Mouse (Mus musculus): ENCODE data around the gene Emp3.
"Not testable (repeated sequence)": the region's sequence is repeated elsewhere in the genome, so short reads cannot be mapped to it uniquely, and the experiment has no call there.

The Emp3 gene

DNA sequence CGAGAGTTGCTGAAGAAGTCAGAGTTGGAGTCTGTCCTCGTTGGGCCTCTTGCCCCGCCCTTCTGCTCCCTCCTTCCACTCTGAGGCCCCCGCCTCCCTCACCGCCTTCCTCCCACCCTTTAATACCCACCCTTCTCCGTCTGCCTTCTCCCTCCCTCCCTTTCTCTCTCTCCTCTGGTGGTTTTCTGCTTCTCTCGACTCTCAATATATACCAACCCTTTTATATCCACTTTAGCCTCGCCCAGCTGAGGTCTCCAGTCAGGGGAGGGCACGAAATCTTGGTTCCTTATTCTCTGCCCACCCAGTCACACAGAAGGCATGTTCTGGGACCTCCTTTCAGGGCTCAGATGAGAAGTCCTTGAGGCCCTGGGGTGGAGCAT, at the start of gene Emp3:
Gene Emp3, minus strand, starts transcription at position 163 of the 380 bp plus-strand sequence.
- DNase-seq (ENCODE audit: low spot score): no peak

DNA sequence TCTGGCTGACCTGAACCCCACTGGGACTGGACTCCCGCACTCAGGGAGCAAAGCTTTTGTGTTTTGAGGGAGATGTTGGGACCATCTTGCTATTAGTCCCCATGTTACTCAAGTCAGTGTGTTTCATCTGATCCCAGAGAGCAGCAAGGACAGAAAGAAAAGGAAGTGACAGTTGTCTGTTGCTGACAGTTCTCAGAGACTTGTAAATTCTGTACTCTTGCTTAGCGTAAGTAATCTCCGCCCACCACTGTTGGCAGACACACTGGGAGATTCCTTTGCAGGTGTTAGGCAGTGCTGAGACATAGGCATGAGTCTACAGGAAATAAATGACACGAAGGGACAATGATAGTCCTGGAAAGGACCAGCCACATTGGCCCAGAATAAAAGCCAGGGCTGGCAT, 35.4 kb upstream of the Emp3 start:
- DNase-seq (ENCODE audit: low spot score): no peak

DNA sequence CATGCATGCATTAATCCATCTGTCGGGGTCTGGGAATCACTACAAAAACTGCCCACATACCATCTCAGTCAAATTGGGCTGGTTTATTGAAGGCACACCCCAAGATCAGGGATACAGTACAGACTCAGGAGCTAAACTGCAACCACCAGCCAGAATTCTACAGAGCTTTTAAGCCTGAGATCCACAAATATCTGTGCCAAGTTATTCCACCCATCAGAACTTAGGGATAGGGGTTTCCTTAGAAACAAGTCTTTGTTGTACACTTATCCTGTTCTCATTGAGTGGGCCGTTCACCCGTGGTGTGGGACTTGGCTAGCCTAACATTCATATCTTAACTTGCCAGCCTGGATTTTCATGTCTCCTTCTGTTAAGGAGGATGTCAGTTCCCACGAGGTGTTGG, 27.9 kb upstream of the Emp3 start:
- DNase-seq (ENCODE audit: low spot score): no peak

DNA sequence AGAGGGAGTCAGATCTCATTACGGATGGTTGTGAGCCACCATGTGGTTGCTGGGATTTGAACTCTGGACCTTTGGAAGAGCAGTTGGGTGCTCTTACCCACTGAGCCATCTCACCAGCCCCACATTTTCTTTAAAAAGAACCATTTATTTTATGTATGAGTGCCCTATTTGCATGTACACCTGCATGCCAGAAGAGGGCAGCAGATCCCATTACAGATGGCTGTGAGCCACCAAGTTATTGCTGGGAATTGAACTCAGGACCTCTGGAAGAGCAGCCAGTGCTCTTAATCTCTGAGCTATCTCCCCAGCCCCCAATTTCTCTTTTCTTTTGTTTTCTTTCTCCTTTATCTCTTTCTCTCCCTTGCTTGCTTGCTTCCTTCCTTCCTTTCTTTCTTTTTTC, 22.1 kb upstream of the Emp3 start:
- not testable (repeated sequence) for DNase-seq (ENCODE audit: low spot score)

DNA sequence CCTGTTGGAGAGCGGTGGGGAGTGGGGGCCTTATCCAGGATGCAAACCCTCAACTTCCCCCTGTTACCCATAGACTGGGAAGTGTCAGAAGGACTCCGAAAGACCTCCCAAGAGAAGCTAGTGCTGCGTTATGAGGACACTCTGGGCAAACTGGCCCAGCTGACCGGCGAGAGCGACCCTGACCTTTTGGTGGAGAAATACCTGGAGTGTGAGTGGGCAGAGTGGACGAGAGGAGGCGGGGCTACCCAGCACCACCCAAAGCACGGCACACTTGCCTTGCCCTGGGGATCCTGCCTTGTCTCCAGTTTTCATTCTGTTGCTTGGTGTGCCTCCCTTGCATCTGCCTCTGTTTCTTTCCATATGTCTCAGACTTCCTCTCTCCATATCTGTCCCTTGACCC, 20.8 kb upstream of the Emp3 start:
- DNase-seq (ENCODE audit: low spot score): no peak

DNA sequence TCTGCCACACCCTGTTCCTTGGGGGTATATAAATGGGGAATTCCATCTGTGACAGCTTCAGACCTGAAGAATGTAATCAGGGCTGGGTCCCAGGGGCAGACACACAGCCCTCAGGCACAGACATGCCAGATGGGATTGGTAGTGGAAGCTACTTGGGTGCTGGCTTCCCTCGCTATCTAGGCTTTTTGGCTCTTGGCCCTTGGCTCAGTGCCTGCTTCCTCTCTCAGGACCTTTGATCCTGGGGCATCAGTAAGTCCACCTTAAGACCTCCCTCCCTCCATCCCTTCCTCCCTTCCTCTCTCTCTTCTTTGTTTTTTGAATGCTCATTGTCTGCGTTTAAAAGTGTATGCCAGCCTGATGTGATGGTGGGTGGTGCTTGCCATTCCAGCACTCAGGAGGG, 18.6 kb upstream of the Emp3 start:
- no peak for DNase-seq (ENCODE audit: low spot score)

DNA sequence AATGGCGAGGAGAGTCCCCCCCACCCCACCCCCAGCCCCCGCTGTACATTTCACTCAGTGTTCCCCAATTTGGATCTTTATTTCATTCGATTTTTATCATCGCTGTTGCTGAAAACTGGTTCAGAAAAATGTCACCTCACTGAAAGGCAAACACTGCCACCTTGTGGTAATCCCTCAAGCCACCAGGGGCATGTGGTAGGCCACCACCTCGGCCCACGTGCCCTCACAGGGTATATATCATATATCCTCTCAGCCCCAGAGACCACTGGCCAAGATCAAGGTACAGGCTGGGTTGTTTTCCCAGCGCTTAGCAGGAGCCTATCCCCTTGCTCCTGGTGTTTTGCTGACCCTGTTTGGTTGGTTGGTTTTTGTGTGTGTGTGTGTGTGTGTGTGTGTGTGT, 13.9 kb upstream of the Emp3 start:
- no peak for DNase-seq (ENCODE audit: low spot score)

DNA sequence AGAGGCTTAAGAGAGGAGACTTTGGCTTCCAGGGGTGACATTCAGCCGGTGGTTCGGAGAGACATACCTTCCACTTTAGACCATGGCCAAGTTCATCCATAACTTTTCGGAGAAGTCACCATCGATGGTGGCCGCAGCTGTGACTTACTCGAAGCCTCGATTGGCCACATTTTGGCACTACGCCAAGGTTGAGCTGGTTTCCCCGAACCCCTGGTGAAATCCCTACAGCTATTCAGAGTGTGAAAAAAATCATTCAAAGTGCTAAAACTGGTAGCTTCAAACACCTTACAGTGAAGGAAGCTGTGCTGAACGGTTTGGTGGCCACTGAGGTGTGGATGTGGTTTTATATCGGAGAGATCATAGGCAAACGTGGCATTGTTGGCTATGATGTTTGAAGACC, 12.6 kb upstream of the Emp3 start:
- not testable (repeated sequence) for DNase-seq (ENCODE audit: low spot score)

DNA sequence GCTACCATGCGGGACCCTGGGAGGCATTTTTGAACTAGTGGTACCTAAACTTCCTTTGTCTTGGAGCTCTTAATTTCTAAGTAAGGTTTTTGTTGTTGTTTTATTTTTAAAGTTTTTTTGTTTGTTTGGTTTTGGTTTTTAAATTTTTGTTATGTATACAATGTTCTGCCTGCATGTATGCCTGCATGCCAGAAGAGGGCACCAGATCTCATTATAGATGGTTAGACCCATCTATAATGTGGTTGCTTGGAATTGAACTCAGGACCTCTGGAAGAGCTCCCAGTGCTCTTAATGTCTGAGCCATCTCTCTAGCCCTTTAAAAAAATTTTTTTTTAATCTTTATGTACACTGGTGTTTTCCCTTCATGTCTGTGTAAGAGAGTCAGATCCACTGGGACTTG, 8.5 kb upstream of the Emp3 start:
- DNase-seq (ENCODE audit: low spot score): no peak

DNA sequence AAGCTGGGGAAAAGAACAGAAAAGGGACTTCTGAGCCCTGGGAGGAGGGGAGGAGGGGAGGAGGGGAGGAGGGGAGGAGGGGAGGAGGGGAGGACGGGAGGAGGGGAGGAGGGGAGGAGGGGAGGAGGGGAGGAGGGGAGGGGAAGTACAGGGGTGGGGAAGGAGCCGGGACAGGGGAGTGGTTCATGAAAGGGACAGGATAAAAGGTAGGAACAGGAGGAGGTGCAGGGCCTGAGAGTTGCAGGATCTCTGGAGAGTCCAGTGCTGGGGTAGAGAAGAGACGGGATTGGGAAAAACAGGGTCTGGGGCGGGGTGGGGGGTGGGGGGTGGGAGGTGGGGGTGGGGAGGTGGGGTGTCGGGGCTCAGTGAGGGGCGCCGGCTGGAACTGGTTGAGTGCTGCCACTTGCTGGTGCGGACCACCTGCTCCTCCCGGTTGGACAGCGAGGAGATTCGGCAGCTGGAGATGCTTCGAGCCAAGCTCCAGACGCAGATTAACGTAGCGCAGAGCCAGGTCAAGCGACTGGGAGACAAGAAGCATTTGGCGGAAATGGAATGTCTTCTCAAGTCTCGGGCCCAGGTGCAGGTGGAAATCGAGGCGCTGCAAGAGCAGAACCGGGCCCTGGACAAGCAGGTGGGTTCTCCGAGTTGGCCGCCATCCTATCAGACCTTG, 7.6 kb upstream of the Emp3 start:
- no peak for DNase-seq (ENCODE audit: low spot score)

DNA sequence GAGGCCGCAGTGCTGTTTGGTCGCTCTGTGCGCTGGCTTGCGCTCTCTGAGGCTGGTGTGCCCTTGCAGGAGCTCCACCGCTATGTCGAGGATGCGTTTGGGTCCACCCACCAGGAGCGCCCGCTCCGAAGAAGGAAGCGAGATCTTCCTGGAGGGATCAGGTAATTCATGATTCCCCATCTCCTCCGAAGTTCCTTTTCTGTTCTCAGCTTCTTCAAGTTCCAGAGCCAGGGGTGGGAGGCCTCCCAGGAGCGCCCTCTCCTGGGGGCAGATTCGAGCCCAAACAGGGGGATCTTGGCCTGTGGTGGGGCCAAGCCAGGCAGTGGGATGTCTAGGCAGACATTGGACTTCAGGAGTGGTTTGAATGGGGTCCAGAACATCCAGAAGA, 3.2 kb upstream of the Emp3 start:
- no peak for DNase-seq (ENCODE audit: low spot score)

DNA sequence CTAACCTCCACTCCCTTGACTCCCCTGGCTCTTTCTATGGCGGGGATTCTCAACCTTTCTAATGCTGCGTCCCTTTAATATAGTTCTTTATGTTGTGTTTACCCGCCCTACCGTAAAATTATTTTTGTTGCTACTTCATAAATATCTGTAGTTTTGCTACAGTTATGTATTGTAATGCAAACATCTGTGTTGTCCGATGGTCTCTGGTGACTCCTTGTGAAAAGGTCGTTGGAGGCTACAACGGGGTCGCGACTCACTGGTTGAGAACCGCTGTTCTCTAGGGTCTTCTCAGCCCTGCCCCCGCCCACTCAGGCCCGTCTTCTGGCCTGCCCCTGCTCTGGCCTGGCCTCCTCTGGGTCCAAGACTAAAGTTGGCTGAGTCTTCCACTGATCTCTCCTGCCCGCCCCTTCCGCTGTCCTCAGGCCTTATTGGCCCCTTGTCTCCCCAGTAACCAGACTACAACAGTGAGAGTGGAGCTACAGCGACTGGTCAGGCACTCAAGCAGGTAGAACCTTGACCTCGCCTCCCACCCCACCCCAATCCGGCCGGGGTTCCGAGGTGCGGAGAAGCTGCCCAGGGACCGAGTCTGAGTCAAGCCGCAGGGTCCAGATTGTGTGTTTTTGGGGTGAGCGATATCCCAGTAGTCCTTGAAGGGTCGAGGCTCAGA, 2.7 kb upstream of the Emp3 start, which contains the start of gene Ccdc114:
Gene Ccdc114, plus strand, starts transcription at position 311 of the 667 bp plus-strand sequence.
- peak; percentile 34 for DNase-seq (ENCODE audit: low spot score)

DNA sequence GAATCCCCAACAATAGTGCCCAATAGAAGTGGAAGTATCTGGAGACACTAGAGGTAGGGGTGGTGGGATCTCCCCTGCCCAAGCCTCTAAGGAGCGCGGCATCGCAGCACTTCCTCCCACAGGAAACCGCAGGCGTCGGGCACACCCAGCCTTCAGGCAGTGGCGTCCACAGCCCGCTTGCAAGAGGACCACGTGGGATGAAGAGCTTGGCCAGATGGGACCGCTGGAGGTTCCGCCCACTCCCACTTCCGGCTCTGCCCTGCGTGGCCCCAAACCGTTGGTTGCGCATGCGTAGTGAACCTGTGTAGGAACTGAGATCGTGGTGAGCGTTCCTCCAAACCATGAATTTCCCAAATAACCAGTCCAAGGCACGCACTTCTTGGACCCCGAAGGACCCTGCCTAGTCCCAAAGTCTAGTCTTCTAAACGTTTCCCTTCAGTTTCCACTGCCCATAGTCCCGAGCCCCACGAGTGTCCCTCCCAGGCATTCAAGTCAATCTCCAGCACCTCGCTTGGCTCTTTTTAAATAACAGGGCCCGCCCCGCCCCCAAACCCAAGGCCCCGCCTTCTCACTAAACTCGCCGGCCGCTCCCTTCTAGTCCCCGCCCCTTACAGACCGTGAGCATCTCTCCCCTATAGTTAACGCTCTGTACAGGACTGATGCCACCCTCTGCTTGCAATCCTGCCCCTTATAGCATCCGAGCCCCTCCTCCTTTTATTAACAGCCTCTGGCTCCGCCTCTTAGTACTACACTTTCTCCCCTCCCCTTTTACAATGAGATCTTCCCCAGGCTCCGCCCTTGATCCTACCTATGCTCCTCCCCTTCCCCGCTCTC, 1.9 kb upstream of the Emp3 start:
- DNase-seq (ENCODE audit: low spot score): peak; percentile 87

DNA sequence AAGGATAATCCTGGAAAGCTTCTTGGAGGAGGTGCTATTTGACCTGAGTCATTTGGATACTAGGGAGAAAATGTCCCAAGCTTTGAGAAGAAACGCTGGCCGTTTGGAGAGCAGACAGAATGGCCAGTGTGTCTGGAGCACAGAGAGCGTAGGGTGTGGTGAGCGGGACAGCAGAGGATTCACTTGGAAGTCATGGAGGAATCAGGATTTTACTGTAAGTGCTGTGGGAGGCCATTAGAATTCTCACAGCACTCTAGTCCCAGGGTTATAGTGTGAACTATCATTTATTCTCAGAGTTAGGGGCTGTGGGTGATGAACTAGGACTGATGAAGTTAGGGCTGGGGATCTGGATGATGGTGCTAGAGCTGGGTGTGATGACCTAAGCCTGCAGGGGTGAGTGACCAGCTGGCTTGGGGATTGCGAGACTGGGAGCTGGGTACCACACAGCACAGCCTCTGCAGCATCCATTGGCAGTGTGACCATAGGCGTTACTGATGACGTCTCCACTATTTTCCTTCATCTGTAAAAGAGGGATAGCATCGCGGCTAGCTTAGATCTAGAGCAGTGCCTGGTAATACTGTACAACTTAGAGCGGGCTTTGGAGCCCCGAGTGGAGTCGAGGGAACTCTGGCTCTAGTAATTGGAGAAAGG, 871 bp upstream of the Emp3 start:
- no peak for DNase-seq (ENCODE audit: low spot score)

DNA sequence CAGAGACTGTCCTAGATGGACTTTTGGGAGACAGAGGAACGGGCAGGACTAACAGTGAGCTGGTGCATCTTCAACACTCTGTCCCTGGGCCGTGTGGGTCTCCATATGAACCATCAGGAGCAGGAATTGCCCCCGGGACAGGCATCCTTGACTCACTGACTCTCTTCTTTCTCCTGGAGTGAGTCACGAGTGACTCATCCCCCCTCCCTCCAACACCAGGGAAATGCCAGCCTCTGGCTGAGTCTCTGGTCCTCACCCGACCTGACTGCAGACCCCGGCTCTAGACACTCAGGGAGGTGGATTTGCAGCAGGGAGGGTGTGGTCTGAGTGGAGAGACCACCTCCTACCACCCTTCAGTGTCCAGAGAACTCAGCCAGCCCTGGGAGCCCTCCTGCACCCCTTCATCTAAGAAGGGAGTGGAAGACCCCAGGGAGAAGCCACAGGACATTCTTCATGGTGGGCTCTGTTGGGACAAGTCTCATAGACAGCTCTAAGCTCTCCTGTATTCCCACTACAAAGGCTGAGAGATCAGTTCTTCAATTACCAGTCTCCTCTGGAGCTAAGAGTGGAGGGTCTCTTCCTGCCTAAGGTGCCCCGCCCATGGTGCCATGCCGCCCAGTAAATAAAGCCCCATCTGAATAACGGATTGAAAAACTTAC, 492 bp downstream of the Emp3 start:
- no peak for DNase-seq (ENCODE audit: low spot score)

DNA sequence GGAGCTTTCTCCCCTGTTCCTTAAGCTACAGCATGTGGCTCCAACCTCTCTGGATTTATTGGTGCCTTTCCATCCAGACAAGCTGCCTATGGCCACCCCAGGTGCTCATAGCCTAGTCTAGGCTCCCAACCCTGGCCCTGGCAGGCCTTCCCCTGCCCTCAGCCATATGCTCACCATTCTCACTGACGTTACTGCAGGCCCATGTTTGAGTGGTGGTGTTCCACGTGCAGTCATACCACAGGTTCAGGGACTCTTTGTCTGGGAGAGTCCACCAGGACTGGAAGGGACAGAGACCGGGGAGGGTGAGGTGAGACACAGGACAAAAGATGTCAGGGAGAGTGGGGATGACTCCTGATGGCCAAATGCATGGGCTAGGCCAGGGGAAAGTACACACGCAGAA, 1.4 kb downstream of the Emp3 start:
- DNase-seq (ENCODE audit: low spot score): no peak

DNA sequence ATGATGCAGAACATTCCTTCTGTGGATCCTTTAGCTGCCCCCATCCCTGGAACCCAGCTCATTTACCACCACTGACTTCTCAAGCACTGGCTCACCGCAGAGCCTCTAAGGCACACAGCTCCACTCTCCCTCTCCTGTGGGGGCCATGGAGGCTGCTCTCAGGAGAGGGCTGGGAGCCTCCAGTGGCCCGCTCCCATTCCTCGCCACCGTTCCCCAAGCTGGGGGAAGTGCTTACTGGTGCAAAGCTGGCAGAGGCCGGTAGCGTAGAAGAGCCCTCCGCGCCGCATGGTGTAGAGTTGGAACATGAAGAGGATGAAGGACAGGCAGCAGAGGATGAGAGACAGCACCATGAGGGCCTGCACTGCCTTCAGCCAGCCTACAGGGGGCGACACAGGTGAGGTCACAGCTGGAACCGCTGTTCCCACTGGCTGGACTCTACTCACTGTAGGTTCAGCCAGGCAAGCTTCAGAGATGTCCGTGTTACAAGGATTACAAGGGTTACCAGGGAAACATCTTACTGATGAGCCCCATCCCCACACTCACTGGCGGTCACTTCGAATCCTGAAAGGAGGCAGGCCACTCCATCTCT, 2.0 kb downstream of the Emp3 start:
- no peak for DNase-seq (ENCODE audit: low spot score)

DNA sequence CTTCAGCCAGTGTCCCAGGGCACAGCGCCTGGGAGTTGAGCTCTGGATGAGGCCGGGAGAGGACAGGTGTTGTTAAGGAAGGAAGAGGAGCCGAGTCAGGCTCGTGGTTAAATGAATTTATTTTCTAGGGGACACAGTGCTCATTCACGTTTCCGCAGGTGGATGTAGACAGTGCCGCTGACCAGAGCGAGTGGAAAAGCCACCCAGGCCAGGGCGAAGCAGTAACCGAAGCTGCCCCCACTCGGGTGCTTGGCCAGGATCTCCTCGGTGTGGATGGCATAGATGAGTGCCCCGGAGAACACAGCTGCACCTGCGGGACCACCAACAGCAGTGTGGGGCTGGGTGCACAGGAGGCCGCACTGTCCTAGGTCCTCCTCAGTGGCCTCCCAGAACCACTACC, 3.3 kb downstream of the Emp3 start:
- DNase-seq (ENCODE audit: low spot score): no peak

DNA sequence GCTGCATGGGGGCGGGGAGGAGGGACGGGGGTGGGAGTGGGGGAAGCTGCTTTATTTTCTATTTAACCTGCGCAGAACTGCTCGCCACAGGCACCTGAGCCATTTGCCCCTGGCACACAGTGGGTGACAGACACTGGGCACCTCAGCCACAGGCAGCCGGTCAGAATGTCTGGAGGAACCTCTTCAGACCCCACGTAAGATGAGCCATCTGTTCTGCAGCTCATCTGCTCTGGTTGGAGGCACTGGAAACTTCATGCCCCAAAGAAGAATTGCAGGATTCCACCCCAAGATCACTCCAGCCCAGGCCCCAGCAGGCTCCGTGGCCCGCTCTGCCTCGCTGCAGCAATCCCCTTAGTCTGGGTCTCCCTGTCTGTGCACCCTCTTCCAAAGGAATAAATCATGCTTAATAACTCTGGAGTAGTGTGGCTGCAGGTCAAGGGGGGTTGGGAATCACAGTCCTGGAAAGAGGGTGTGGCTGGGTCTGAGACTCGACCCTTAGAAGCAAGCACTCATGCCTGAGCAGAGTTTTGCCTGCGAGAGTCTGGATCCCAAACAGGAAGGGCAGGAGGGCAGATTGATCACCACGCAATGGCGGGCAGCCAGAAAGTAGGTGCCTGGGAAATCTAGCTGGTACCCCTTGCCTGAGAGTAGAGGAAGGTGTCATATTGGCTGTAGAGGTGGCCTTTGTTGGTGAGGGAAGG, 4.0 kb downstream of the Emp3 start:
- no peak for DNase-seq (ENCODE audit: low spot score)

DNA sequence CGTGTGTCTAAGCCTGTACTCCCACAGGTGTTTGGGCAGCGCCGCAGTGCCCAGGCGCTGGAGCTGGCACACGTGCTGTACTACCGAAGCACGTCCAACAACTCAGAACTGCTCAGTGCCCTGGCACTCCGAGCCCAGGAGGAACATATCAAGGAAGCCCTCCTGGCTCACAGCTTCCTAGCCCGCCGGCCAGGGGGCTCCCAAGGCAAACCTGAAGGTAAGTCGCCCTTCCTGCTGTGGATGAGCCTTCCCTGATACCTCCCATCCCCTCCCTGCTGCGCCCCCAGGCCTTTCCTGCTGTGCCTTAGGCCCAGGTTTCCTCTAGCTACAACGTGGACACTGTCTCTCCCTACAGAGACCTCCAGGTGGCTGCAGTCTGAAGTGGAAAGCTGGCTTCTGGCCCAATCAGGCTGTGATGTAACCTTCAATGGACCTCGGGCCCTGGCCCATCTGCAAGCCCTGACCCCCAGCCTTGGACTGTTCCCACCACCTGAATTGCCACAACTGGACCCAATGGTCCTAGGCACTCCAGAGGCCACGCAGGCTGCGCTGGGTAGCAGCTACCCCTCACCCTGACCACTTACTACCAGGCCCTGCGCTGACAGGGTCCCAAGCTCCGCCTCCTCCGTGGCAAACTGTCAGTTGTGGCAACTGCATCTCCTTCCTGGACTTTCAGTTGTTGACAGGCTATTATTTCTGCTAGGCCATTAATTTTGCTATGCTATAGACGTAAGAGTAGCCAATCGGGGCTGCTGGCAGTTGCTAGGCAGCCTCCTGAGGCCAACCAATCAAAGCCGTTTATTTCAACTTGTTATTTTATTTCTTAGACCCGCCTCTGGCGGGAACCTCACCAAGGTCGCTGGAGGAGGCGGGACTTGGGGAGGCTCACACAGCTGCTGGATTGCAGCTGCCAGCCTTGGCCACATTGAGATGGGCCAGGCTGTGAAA, 4.9 kb downstream of the Emp3 start:
- DNase-seq (ENCODE audit: low spot score): peak; percentile 63
